Mouse (Mus musculus) CH12.LX (cell line): ENCODE results near the gene Med12. TPM values are rescaled to one million over a fixed set of nuclear protein-coding genes. Genes with fewer than 3 reads are reported as not detected.

Experiments
- DNase-seq: peaks from one replicate; pipeline ENCODE4 v3.0.0-alpha.2; 2013; ENCODE audit errors: extremely low read depth
- H3K27ac ChIP-seq: 2 replicates; pipeline ENCODE4 v1.5.1; 2012; ENCODE audit warnings: low read depth, mild to moderate bottlenecking, control low read depth, moderate library complexity; ENCODE audit not compliant: insufficient read depth
- H3K27me3 ChIP-seq: replicated peaks from 2 replicates; pipeline ENCODE3; 2012; ENCODE audit warnings: inconsistent platforms
- H3K36me3 ChIP-seq, 2 experiments: replicated peaks in 1 of 2; 2 replicates each; pipeline versions ENCODE3 to v1.6.1; 2012; ENCODE audit warnings: inconsistent platforms in 1 of 2, low read length in 1 of 2, mild to moderate bottlenecking in 1 of 2, mixed read lengths in 1 of 2, moderate library complexity in 1 of 2; ENCODE audit not compliant: control insufficient read depth in 1 of 2, insufficient read depth in 1 of 2
- H3K4me1 ChIP-seq, 2 experiments: 2 replicates each; pipeline ENCODE4 v1.6.1; 2012; ENCODE audit warnings: inconsistent platforms in 1 of 2, moderate library complexity in 1 of 2; ENCODE audit not compliant: insufficient read depth in 2 of 2, control insufficient read depth in 1 of 2
- H3K4me2 ChIP-seq: 2 replicates; pipeline ENCODE4 v1.6.1; 2012; ENCODE audit warnings: low read depth, mild to moderate bottlenecking, control low read depth; ENCODE audit not compliant: poor library complexity, insufficient read depth, severe bottlenecking
- H3K4me3 ChIP-seq, 3 experiments: fragments of 150-350 bp in 1 of 3; sonication (generic) in 1 of 3; replicated peaks in 1 of 3; 2 replicates each; pipeline versions ENCODE3 to v1.5.1; 2011 to 2012; ENCODE audit warnings: low read depth in 2 of 3, low read length in 2 of 3, mild to moderate bottlenecking in 2 of 3, moderate library complexity in 2 of 3, control low read depth in 1 of 3, improper control_type of control experiment in 1 of 3, inconsistent platforms in 1 of 3, mixed read lengths in 1 of 3; ENCODE audit not compliant: poor library complexity in 1 of 3
- H3K79me2 ChIP-seq: replicated peaks from 2 replicates; pipeline ENCODE4 v1.6.1; 2012; ENCODE audit warnings: mild to moderate bottlenecking, moderate library complexity; ENCODE audit not compliant: control insufficient read depth, poor library complexity, insufficient read depth, severe bottlenecking; ENCODE audit errors: extremely low read depth
- H3K9ac ChIP-seq: 2 replicates; pipeline ENCODE4 v1.6.1; 2012; ENCODE audit warnings: low read depth, mild to moderate bottlenecking, control low read depth, moderate library complexity; ENCODE audit not compliant: insufficient read depth
- H3K9me3 ChIP-seq: replicated peaks from 2 replicates; pipeline ENCODE3; 2012; ENCODE audit warnings: low read length, inconsistent platforms, mixed read lengths
- CHD2 ChIP-seq: IDR thresholded peaks from 2 replicates; pipeline ENCODE4 v1.6.1; 2011; ENCODE audit warnings: low read length, improper control_type of control experiment
- CTCF ChIP-seq, 2 experiments: IDR thresholded peaks in 1 of 2; conservative IDR thresholded peaks in 1 of 2; 2 replicates each; pipeline ENCODE4 v1.5.1; 2011 to 2012; ENCODE audit warnings: low read depth in 2 of 2, low read length in 2 of 2, improper control_type of control experiment in 1 of 2, inconsistent platforms in 1 of 2, mild to moderate bottlenecking in 1 of 2, moderate library complexity in 1 of 2
- E2F4 ChIP-seq: IDR thresholded peaks from 2 replicates; pipeline ENCODE4 v1.6.1; 2011; ENCODE audit warnings: low read depth, low read length, improper control_type of control experiment; ENCODE audit not compliant: insufficient replicate concordance
- ELF1 ChIP-seq: IDR thresholded peaks from 2 replicates; pipeline ENCODE4 v1.6.1; 2014; ENCODE audit warnings: low read depth, mild to moderate bottlenecking, inconsistent platforms, low read length, improper control_type of control experiment
- EP300 ChIP-seq: IDR thresholded peaks from 2 replicates; pipeline ENCODE4 v1.6.1; 2011; ENCODE audit warnings: low read length, improper control_type of control experiment
- HCFC1 ChIP-seq: IDR thresholded peaks from 2 replicates; pipeline ENCODE4 v1.6.1; 2012; ENCODE audit warnings: low read depth, mild to moderate bottlenecking, inconsistent platforms, low read length, improper control_type of control experiment
- JUN ChIP-seq: IDR thresholded peaks from 2 replicates; pipeline ENCODE4 v1.6.1; 2011; ENCODE audit warnings: low read depth, mild to moderate bottlenecking, low read length, improper control_type of control experiment, moderate library complexity; ENCODE audit not compliant: insufficient read depth
- JUND ChIP-seq: conservative IDR thresholded peaks from 2 replicates; pipeline ENCODE4 v1.6.1; 2011; ENCODE audit warnings: low read depth, low read length, improper control_type of control experiment
- MAX ChIP-seq: IDR thresholded peaks from 2 replicates; pipeline ENCODE4 v1.6.1; 2011; ENCODE audit warnings: low read length, improper control_type of control experiment
- MEF2A ChIP-seq: IDR thresholded peaks from 2 replicates; pipeline ENCODE4 v1.6.1; 2014; ENCODE audit warnings: low read depth, mild to moderate bottlenecking, inconsistent platforms, low read length, improper control_type of control experiment, borderline replicate concordance
- MYC ChIP-seq: IDR thresholded peaks from 2 replicates; pipeline ENCODE4 v1.6.1; 2011; ENCODE audit warnings: low read depth, mild to moderate bottlenecking, improper control_type of control experiment, low read length
- POLR2A ChIP-seq: IDR thresholded peaks from 2 replicates; pipeline ENCODE4 v1.6.1; 2011; ENCODE audit warnings: low read depth, mild to moderate bottlenecking, improper control_type of control experiment, low read length
- RAD21 ChIP-seq: IDR thresholded peaks from 2 replicates; pipeline ENCODE4 v1.6.1; 2011; ENCODE audit warnings: low read depth, mild to moderate bottlenecking, low read length, improper control_type of control experiment, moderate library complexity
- RCOR1 ChIP-seq: conservative IDR thresholded peaks from 2 replicates; pipeline ENCODE4 v1.6.1; 2012; ENCODE audit warnings: low read depth, mild to moderate bottlenecking, inconsistent platforms, low read length, improper control_type of control experiment
- SIN3A ChIP-seq: IDR thresholded peaks from 2 replicates; pipeline ENCODE4 v1.6.1; 2012; ENCODE audit warnings: low read length, improper control_type of control experiment, inconsistent platforms
- SMC3 ChIP-seq: IDR thresholded peaks from 2 replicates; pipeline ENCODE4 v1.6.1; 2011; ENCODE audit warnings: low read depth, low read length, improper control_type of control experiment
- TBP ChIP-seq: conservative IDR thresholded peaks from 2 replicates; pipeline ENCODE4 v1.6.1; 2011; ENCODE audit warnings: low read depth, low read length, improper control_type of control experiment
- UBTF ChIP-seq: IDR thresholded peaks from 2 replicates; pipeline ENCODE4 v1.6.1; 2012; ENCODE audit warnings: low read depth, mild to moderate bottlenecking, inconsistent platforms, low read length, improper control_type of control experiment, moderate library complexity
- USF1 ChIP-seq: IDR thresholded peaks from 2 replicates; pipeline ENCODE4 v1.6.1; 2014; ENCODE audit warnings: low read depth, mild to moderate bottlenecking, inconsistent platforms, low read length, improper control_type of control experiment
- USF2 ChIP-seq: conservative IDR thresholded peaks from 2 replicates; pipeline ENCODE4 v1.6.1; 2011; ENCODE audit warnings: low read depth, low read length, improper control_type of control experiment
- ZC3H11A ChIP-seq: IDR thresholded peaks from 2 replicates; pipeline ENCODE4 v1.6.1; 2012; ENCODE audit warnings: low read depth, mild to moderate bottlenecking, inconsistent platforms, low read length, improper control_type of control experiment
- ZMIZ1 ChIP-seq: IDR thresholded peaks from 2 replicates; pipeline ENCODE4 v1.6.1; 2012; ENCODE audit warnings: low read depth, mild to moderate bottlenecking, inconsistent platforms, low read length, improper control_type of control experiment
- ZNF384 ChIP-seq: IDR thresholded peaks from 2 replicates; pipeline ENCODE4 v1.6.1; 2012; ENCODE audit warnings: low read depth, low read length, improper control_type of control experiment, inconsistent platforms
- dilution Hi-C: fragments of 300-500 bp; cut with MboI; formaldehyde crosslinking; loops from 2 replicates; pipeline ENCODE4 v1.14.3; 2020; ENCODE audit warnings: low sequenced_read_pairs; ENCODE audit not compliant: extremely low pct_unique_long_range_greater_than_20kb, extremely low pct_ligation_motif_present
- in situ Hi-C: fragments of 300-500 bp; cut with MboI; formaldehyde crosslinking; loops from 3 replicates; pipeline ENCODE4 v1.14.3; 2019; ENCODE audit warnings: low sequenced_read_pairs, low pct_ligation_motif_present, low pct_unique_long_range_greater_than_20kb, mixed read lengths
- polyA plus RNA-seq: library from polyadenylated mRNA; unstranded; fragments of >175 nt; gene quantifications from 2 replicates; pipeline ENCODE4 v1.2.1, GENCODE M21; 2012; ENCODE audit warnings: low read depth; ENCODE audit not compliant: insufficient read length
- total RNA-seq, 2 experiments: library from RNA; depleted of rRNA; stranded (reverse); fragments of 300-350 nt in 1 of 2; fragments of >200 nt in 1 of 2; gene quantifications; 2 replicates each; pipeline ENCODE4 v1.2.3; 2012 to 2014

Med12 gene
- total and polyA plus RNA-seq, 3 experiments = 15.7 to 66.4 (median 40.3) TPM

DNA sequence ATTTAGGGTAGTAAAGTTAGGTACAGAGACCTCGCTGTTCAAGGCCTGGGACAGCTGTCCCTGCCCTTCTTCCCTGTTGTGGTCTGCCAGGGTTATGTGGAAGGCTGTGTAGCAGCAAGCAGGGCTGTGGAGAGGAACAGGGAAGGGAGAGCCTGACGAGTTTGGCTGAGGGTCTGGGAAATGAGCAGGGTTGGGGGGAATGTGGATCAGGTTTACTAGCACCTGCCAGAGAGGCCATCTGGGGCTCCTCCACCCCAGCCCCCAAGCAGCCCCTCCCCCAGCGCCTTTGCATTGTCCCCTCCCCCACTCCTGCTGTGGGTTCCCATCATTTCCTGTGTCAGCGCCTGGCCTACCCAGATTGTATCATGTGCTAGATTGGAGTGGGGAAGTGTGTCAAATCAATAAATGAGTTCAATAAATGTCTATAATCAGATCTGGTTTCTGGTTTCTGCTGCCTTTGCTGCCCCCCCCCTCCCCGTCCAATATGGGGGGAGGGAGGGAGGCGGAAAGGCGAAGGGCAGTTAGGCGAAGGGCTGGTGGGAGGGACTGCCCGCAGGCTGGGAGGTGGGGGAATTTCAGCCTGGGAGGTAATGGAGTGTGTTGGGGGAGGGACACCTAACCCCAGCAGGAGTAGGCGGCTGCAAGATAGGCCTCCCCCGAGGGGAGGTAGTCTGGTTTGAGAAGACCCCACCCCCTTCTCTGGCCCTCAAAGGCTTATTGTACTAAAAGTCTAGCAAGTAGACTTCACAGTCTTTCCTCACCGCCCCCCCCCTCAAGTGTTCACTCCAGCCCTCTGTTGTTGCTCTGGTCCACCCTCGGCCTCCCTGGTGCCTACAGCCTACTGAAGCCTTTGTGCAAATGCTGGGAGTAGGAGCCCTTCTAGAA is 13.1 kb upstream of the Med12 start:
- H3K36me3 ChIP-seq = peaks cover 51 to 75% of the 10 kb centered on the region in 2 experiments
- TF ChIP-seq USF2 = no peak
- TF ChIP-seq CTCF (conservative IDR thresholded peaks at IDR 0.05 in 1 of 2, IDR thresholded peaks at IDR 0.05 in 1 of 2; ENCODE audit: low read depth in 2 of 2, low read length in 2 of 2) = no peak
- TF ChIP-seq SMC3 = no peak
- no peak for TF ChIP-seq ELF1
- peak; percentile 73 for TF ChIP-seq CHD2
- TF ChIP-seq TBP = no peak
- TF ChIP-seq MAX = no peak
- no peak for TF ChIP-seq RAD21
- H3K4me1 ChIP-seq = peaks cover 5 to 46% of the 10 kb centered on the region in 2 experiments; a peak in 3 of 4 replicates
- H3K79me2 ChIP-seq = peaks cover 10% of the 10 kb centered on the region
- dilution Hi-C loops (no loop called here), in situ Hi-C loops (loop anchor here (5.0 kb wide), 1 partner anchor 67 kb away; no protein-coding TSS in a partner anchor)
- H3K4me3 ChIP-seq = no peak overlapping the region
- peak; percentile 42 for DNase-seq
- no peaks in the 10 kb centered on the region for H3K27me3 ChIP-seq
- H3K27ac ChIP-seq = peak overlapping the region; percentile 79
- no peaks in the 10 kb centered on the region for H3K9me3 ChIP-seq
- H3K9ac ChIP-seq = 0 out of 2 replicates have a peak overlapping the region, but pooled peaks have one; percentile 48
- no peak overlapping the region; the same call in 1 of the 2 replicates for H3K4me2 ChIP-seq

DNA sequence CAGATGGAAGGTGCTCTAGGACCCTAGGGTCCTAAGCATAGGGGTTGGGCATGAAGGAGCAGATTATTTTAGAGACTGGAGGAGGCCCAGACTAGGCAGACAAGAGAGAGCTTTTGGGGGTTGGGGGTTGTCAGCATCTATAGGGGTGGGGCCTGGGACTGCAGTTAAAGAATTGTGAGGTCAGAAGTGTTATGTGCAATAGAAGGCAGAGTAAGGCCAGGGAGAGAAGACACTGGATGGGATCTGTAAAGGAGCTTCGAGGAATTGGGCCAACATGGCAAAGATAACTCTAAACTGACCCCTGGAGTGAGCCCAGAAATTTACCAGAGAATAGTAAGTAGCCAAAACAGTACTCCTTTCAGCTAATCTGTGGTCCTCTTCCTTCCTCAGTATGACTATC is 9.9 kb upstream of the Med12 start, which contains the start of gene Gm614:
TSS of gene Gm614 (minus strand) at position 101 of the 400 bp plus-strand sequence.
- no peak for DNase-seq
- Histone ChIP-seq H3K4me1 (peaks cover 6 to 40% of the 10 kb centered on the region in 2 experiments; a peak in 3 of 4 replicates), H3K79me2 (peaks cover 30% of the 10 kb centered on the region), H3K27me3 (no peaks in the 10 kb centered on the region), H3K9me3 (no peaks in the 10 kb centered on the region), H3K9ac (no peak within 1 kb of the TSS), H3K4me3 (no peak within 1 kb of the TSS), H3K4me2 (no peak within 1 kb of the TSS), H3K27ac (no peak within 1 kb of the TSS), H3K36me3 (peaks cover 46 to 64% of the 10 kb centered on the region in 2 experiments)
- in situ Hi-C loops = loop anchor here (5.0 kb wide), 1 partner anchor 63 kb away; no protein-coding TSS in a partner anchor
- dilution Hi-C loops = no loop called here
- no peak for TF ChIP-seq SIN3A
- TF ChIP-seq UBTF = no peak
- no peak for TF ChIP-seq ZMIZ1
- no peak for TF ChIP-seq ZNF384
- no peak for TF ChIP-seq RCOR1
- no peak for TF ChIP-seq EP300
- TF ChIP-seq USF1 = no peak
- TF ChIP-seq HCFC1 = no peak
- TF ChIP-seq CTCF (conservative IDR thresholded peaks at IDR 0.05 in 1 of 2, IDR thresholded peaks at IDR 0.05 in 1 of 2; ENCODE audit: low read depth in 2 of 2, low read length in 2 of 2) = no peak
- no peak for TF ChIP-seq TBP
- no peak for TF ChIP-seq E2F4
- TF ChIP-seq POLR2A = no peak
- no peak for TF ChIP-seq JUN
- TF ChIP-seq ZC3H11A = no peak
- TF ChIP-seq MYC = no peak
- TF ChIP-seq CHD2 = no peak
- TF ChIP-seq JUND = no peak
- no peak for TF ChIP-seq RAD21
- no peak for TF ChIP-seq MEF2A
